Mouse (Mus musculus): ENCODE data around the gene Tsks. TPM values are rescaled to one million over a fixed set of nuclear protein-coding genes. Genes with fewer than 3 reads are reported as not detected.

Gene Tsks
- polyA plus RNA-seq, 1 experiment from 2014 or later, result not detected

DNA sequence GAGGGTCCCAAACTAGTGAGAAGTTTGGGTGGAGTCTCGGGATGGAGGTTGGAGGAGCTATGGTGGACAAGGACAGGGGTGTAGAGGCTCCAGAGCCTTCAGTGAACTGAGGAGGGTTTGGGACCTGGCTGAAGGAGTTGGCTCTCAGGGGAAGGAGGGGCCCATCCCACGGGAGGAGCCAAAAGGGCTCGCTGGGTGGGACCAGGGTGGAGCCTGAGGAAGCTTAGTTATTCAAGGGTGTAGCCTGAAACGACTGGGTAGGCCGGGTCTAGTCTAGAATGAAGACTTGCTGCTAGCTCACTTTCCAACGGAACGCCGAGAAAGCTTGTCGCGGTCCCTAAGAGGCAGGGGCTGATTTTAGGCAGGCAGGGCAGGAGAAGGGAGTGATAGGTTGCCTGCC is 9.0 kb downstream of the Tsks start:
- Histone ChIP-seq H3K9me3 (replicated peaks) (no peaks in the 10 kb centered on the region), H3K9ac (peak overlapping the region; percentile 62; the same call in 1 of the 2 replicates), H3K4me2 (peak overlapping the region; percentile 98), H3K27ac (replicated peaks) (peak overlapping the region; percentile 77), H3K27me3 (peaks cover 65% of the 10 kb centered on the region), H3K36me3 (replicated peaks) (no peaks in the 10 kb centered on the region), H3K4me1 (replicated peaks) (peaks cover 22% of the 10 kb centered on the region), H3K4me3 (replicated peaks) (peak overlapping the region; percentile 65)
- ATAC-seq (ENCODE audit: insufficient read depth), result peak; percentile 80
- under 1% methylated on average over 10 of the region's 10 CpGs for WGBS (ENCODE audit: insufficient replicate concordance)

- WGBS (ENCODE audit: insufficient replicate concordance), result 5% methylated on average over 24 of the region's 24 CpGs
- H3K4me1 ChIP-seq (replicated peaks), result peaks cover 22% of the 10 kb centered on the region
- H3K27ac ChIP-seq (replicated peaks), result peak overlapping the region; percentile 77
- H3K9me3 ChIP-seq (replicated peaks), result no peaks in the 10 kb centered on the region
- H3K4me2 ChIP-seq, result peak overlapping the region; percentile 98
- peak; percentile 84 for ATAC-seq (ENCODE audit: insufficient read depth)
- no peaks in the 10 kb centered on the region for H3K36me3 ChIP-seq (replicated peaks)
- peak overlapping the region; percentile 65 for H3K4me3 ChIP-seq (replicated peaks)
- peak overlapping the region; percentile 62 for H3K9ac ChIP-seq
- H3K27me3 ChIP-seq, result peaks cover 57% of the 10 kb centered on the region
Observed at GRCm38 (mm10) chr7:44952611-44953306, 9.8 kb downstream of the Tsks start.

DNA sequence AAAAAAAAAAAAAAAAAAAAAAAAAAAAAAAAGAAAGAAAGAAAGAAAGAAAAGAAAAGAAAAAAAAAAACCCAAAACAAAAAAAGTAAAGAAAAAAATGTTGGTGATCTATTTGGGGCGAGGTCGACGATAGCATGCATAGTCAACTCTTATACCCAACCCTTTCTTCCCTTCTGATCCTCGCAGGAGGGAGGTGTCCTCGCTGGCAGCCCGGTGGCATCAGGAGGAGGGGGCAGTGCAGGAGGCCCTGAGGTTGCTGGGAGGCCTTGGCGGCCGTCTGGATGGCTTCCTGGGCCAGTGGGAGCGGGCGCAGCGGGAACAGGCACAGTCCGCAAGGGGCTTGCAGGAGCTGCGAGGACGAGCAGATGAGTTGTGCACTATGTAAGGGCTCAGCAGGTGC is 10.6 kb downstream of the Tsks start:
- no peak for ATAC-seq (ENCODE audit: insufficient read depth)
- peaks cover 22% of the 10 kb centered on the region for H3K4me1 ChIP-seq (replicated peaks)
- H3K4me3 ChIP-seq (replicated peaks), result no peak overlapping the region
- H3K27ac ChIP-seq (replicated peaks), result no peak overlapping the region
- no peaks in the 10 kb centered on the region for H3K9me3 ChIP-seq (replicated peaks)
- no peaks in the 10 kb centered on the region for H3K36me3 ChIP-seq (replicated peaks)
- no peak overlapping the region for H3K9ac ChIP-seq
- H3K4me2 ChIP-seq, result no peak overlapping the region
- H3K27me3 ChIP-seq, result peaks cover 49% of the 10 kb centered on the region
- 66% methylated on average over 14 of the region's 14 CpGs for WGBS (ENCODE audit: insufficient replicate concordance)

- Histone ChIP-seq H3K9ac (no peak overlapping the region), H3K4me3 (replicated peaks) (no peak overlapping the region), H3K9me3 (replicated peaks) (no peaks in the 10 kb centered on the region), H3K27ac (replicated peaks) (no peak overlapping the region), H3K4me2 (no peak overlapping the region), H3K4me1 (replicated peaks) (peaks cover 24% of the 10 kb centered on the region), H3K36me3 (replicated peaks) (no peaks in the 10 kb centered on the region), H3K27me3 (peaks cover 46% of the 10 kb centered on the region)
- WGBS (ENCODE audit: insufficient replicate concordance), result 71% methylated on average over 12 of the region's 12 CpGs
- no peak for ATAC-seq (ENCODE audit: insufficient read depth)
Observed at GRCm38 (mm10) chr7:44954091-44954885, 11.3 kb downstream of the Tsks start.

GRCm38 (mm10) chr7:44955628-44956027 is 12.6 kb downstream of the Tsks start:
- WGBS (ENCODE audit: insufficient replicate concordance), result 28% methylated on average over 5 of the region's 5 CpGs
- H3K9me3 ChIP-seq (replicated peaks), result no peaks in the 10 kb centered on the region
- peaks cover 28% of the 10 kb centered on the region for H3K4me1 ChIP-seq (replicated peaks)
- peaks cover 33% of the 10 kb centered on the region for H3K27me3 ChIP-seq
- no peak overlapping the region for H3K4me2 ChIP-seq
- H3K4me3 ChIP-seq (replicated peaks), result no peak overlapping the region
- no peak overlapping the region for H3K9ac ChIP-seq
- no peak overlapping the region for H3K27ac ChIP-seq (replicated peaks)
- ATAC-seq (ENCODE audit: insufficient read depth), result no peak
- H3K36me3 ChIP-seq (replicated peaks), result no peaks in the 10 kb centered on the region

DNA sequence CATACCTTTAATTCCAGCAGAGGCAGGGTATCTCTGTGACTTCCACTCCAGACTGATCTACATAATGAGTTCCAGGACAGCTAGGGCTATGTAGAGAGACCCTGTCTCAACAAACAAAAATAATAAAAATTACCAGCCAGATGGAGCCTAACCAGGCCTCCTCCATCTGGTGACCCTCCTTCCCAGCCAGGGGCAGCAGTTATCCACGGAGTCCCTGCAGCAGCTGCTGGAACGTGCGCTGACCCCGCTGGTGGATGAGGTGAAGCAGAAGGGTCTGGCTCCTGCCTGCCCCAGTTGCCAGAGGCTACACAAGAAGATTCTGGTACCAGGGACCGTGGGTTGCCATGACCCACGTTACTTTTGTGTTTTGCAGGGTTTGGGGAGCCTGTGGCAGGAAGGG is 13.3 kb downstream of the Tsks start:
- Histone ChIP-seq H3K4me1 (replicated peaks) (peaks cover 25% of the 10 kb centered on the region), H3K4me2 (no peak overlapping the region), H3K36me3 (replicated peaks) (no peaks in the 10 kb centered on the region), H3K9ac (no peak overlapping the region), H3K27me3 (peaks cover 27% of the 10 kb centered on the region), H3K4me3 (replicated peaks) (no peak overlapping the region), H3K27ac (replicated peaks) (no peak overlapping the region), H3K9me3 (replicated peaks) (no peaks in the 10 kb centered on the region)
- WGBS (ENCODE audit: insufficient replicate concordance), result 63% methylated on average over 6 of the region's 6 CpGs
- ATAC-seq (ENCODE audit: insufficient read depth), result no peak

DNA sequence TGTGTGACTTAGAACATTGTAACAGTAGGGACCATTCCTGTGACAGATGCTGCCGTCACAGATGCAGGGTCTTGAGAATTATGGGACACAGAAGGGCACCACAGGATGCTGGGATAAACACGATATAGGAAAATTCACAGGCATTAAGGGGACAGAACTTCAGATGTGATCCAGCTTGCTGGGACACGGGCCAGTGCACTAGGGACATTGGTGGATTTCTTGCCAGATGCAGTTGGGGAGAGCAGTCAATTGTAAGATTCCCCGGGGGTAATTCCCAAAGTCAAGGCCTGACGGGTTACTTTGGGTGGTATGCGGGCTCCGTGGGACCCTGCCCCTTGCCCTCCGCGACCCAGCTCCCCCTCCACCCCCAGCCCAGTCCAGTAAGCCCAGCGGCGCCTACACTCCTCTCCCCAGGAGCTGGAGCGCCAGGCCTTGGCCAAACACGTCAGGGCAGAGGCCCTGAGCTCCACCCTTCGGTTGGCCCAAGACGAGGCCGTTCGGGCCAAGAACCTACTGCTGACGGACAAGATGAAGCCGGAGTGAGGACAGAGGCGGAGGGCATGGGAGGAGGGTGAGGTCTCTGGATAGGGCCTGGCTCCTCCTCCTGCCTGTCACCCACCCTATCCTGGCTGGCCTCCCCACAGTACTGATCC is 14.3 kb downstream of the Tsks start:
- Histone ChIP-seq H3K27ac (replicated peaks) (no peak overlapping the region), H3K4me2 (no peak overlapping the region), H3K4me1 (replicated peaks) (peaks cover 17% of the 10 kb centered on the region), H3K27me3 (peaks cover 17% of the 10 kb centered on the region), H3K4me3 (replicated peaks) (no peak overlapping the region), H3K9me3 (replicated peaks) (no peaks in the 10 kb centered on the region), H3K36me3 (replicated peaks) (no peaks in the 10 kb centered on the region), H3K9ac (no peak overlapping the region)
- WGBS (ENCODE audit: insufficient replicate concordance), result 68% methylated on average over 20 of the region's 20 CpGs
- ATAC-seq (ENCODE audit: insufficient read depth), result no peak

GRCm38 (mm10) chr7:44958208-44958607 is 15.2 kb downstream of the Tsks start:
- H3K4me1 ChIP-seq (replicated peaks), result peaks cover 14% of the 10 kb centered on the region
- no peak overlapping the region for H3K9ac ChIP-seq
- H3K27ac ChIP-seq (replicated peaks), result no peak overlapping the region
- WGBS (ENCODE audit: insufficient replicate concordance), result 34% methylated on average over 7 of the region's 7 CpGs
- H3K36me3 ChIP-seq (replicated peaks), result no peaks in the 10 kb centered on the region
- ATAC-seq (ENCODE audit: insufficient read depth), result no peak
- H3K4me3 ChIP-seq (replicated peaks), result no peak overlapping the region
- peaks cover 13% of the 10 kb centered on the region for H3K27me3 ChIP-seq
- H3K9me3 ChIP-seq (replicated peaks), result no peaks in the 10 kb centered on the region
- no peak overlapping the region for H3K4me2 ChIP-seq

DNA sequence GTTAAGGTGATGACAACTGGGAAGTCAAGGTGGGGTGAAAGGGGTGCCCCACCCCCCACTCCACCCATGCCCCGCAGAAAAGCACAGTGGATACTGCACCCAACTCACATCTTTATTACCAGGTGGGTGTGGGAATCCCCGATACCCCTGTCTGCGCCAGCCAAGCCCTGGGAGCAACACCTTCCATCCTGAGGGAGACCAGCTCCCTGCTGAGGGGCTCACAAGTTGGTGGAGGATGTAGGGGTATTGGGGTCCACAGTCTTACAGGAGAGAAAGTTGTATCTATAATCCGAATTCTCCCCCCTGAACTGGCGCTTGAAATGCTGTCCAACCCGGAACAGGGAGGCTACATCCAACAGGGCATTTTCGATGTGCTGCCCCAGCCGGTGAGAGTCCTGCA is 16.3 kb downstream of the Tsks start:
- Histone ChIP-seq H3K4me3 (replicated peaks) (no peak overlapping the region), H3K4me2 (no peak overlapping the region), H3K27me3 (0 out of 2 replicates have a peak, but pooled peaks cover 6% of the 10 kb centered on the region), H3K4me1 (replicated peaks) (peaks cover 14% of the 10 kb centered on the region), H3K36me3 (replicated peaks) (no peaks in the 10 kb centered on the region), H3K9me3 (replicated peaks) (no peaks in the 10 kb centered on the region), H3K9ac (no peak overlapping the region), H3K27ac (replicated peaks) (no peak overlapping the region)
- 54% methylated on average over 8 of the region's 8 CpGs for WGBS (ENCODE audit: insufficient replicate concordance)
- no peak for ATAC-seq (ENCODE audit: insufficient read depth)

- Histone ChIP-seq H3K27ac (replicated peaks) (no peak overlapping the region), H3K4me3 (replicated peaks) (no peak overlapping the region), H3K4me2 (no peak overlapping the region), H3K9me3 (replicated peaks) (no peaks in the 10 kb centered on the region), H3K36me3 (replicated peaks) (no peaks in the 10 kb centered on the region), H3K27me3 (0 out of 2 replicates have a peak, but pooled peaks cover 5% of the 10 kb centered on the region), H3K9ac (no peak overlapping the region), H3K4me1 (replicated peaks) (peaks cover 14% of the 10 kb centered on the region)
- no peak for ATAC-seq (ENCODE audit: insufficient read depth)
- 64% methylated on average over 10 of the region's 10 CpGs for WGBS (ENCODE audit: insufficient replicate concordance)
Observed at GRCm38 (mm10) chr7:44959874-44960511, 17.0 kb downstream of the Tsks start.

- H3K9ac ChIP-seq, result no peak overlapping the region
- 0 out of 2 replicates have a peak, but pooled peaks cover 5% of the 10 kb centered on the region for H3K27me3 ChIP-seq
- no peak for ATAC-seq (ENCODE audit: insufficient read depth)
- peaks cover 14% of the 10 kb centered on the region for H3K4me1 ChIP-seq (replicated peaks)
- no peak overlapping the region for H3K27ac ChIP-seq (replicated peaks)
- H3K36me3 ChIP-seq (replicated peaks), result no peaks in the 10 kb centered on the region
- no peak overlapping the region for H3K4me3 ChIP-seq (replicated peaks)
- no peaks in the 10 kb centered on the region for H3K9me3 ChIP-seq (replicated peaks)
- H3K4me2 ChIP-seq, result no peak overlapping the region
- WGBS (ENCODE audit: insufficient replicate concordance), result 70% methylated on average over 13 of the region's 13 CpGs
Observed at GRCm38 (mm10) chr7:44960512-44960910, 17.5 kb downstream of the Tsks start.
